Mouse (Mus musculus) cortical plate, adult 2 months (tissue): ENCODE results near the gene Ern1.

Experiments
- CTCF ChIP-seq: fragments of 200-500 bp; IDR thresholded peaks from 2 replicates; pipeline ENCODE4 v1.5.1; 2011; ENCODE audit warnings: mild to moderate bottlenecking, control low read depth, low read length; ENCODE audit not compliant: insufficient read depth; ENCODE audit errors: extremely low read depth
- POLR2A ChIP-seq: fragments of 200-500 bp; IDR thresholded peaks from 2 replicates; pipeline ENCODE4 v1.6.1; 2011; ENCODE audit warnings: mild to moderate bottlenecking, low read length, control low read depth; ENCODE audit not compliant: insufficient read depth; ENCODE audit errors: extremely low read depth

GRCm38 (mm10) chr11:106374979-106375378 lies 112.7 kb downstream of the Ern1 start:
- no peak for TF ChIP-seq CTCF
- TF ChIP-seq POLR2A, result no peak
